Mouse (Mus musculus) bone marrow, adult 2 months (tissue): ENCODE results near the gene Galr2.

ENCODE experiments used
- CTCF ChIP-seq: fragments of 200-500 bp; IDR thresholded peaks from 2 replicates; pipeline ENCODE4 v1.5.1; 2011; ENCODE audit warnings: low read length, control low read depth; ENCODE audit not compliant: control insufficient read depth, insufficient read depth
- POLR2A ChIP-seq: fragments of 200-500 bp; IDR thresholded peaks from 2 replicates; pipeline ENCODE4 v1.6.1; 2011; ENCODE audit warnings: low read depth, mild to moderate bottlenecking, control low read depth, low read length, borderline replicate concordance; ENCODE audit not compliant: control insufficient read depth

GRCm38 (mm10) chr11:116274045-116274666 is 6.6 kb upstream of the Galr2 start, which contains the start of gene Srp68:
- TF ChIP-seq POLR2A (peak; percentile 97), CTCF (0 out of 2 replicates have a peak, but pooled peaks have one; percentile 16)
